Mouse (Mus musculus) right cerebral cortex, postnatal 10 days (tissue): ENCODE measurements around the gene Sgf29.
A peak's percentile ranks its signal among the peaks of the same experiment; 100 is the strongest.

ENCODE experiments used
- DNase-seq, 2 experiments: peaks; one replicate each; pipeline ENCODE4 v3.0.0; 2021; ENCODE audit warnings: low spot score in 2 of 2

Gene Sgf29

DNA sequence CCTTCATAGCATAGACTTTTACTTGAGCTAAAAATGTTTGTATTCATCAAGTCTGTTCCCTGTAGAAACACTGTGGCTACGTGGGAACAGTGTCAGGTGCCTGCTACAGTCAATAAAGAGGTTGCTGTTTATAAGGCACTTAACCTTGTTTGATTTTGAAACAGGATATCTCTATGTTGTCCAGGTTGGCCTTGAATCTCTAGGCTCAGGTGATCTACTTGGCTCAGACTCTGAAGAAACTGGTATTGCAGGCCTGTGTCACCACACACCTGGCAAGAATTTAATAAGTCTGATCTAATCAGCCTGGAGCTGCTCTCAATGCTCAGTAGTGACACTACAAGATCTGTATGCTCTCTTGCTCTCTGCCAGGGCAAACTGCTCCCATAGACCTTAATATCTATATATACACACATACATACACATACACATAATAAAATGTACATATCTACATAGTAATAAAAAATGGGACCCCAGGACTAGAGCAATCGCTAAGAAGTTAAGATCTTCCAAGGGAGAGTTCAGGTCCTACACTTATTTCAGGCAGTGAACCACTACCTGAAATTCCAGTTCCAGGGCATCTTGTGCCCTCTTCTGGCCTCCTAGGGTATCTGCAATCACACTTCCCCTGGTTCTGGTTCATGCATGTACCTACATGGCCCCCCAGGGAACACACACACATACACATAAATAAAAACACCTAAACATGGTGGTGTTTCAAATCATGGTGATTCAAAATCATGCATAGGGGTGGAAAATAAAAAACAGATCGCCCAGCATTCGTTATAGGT is 12.2 kb upstream of the Sgf29 start:
- DNase-seq = peak in 1 of 2 experiments; percentile 58

DNA sequence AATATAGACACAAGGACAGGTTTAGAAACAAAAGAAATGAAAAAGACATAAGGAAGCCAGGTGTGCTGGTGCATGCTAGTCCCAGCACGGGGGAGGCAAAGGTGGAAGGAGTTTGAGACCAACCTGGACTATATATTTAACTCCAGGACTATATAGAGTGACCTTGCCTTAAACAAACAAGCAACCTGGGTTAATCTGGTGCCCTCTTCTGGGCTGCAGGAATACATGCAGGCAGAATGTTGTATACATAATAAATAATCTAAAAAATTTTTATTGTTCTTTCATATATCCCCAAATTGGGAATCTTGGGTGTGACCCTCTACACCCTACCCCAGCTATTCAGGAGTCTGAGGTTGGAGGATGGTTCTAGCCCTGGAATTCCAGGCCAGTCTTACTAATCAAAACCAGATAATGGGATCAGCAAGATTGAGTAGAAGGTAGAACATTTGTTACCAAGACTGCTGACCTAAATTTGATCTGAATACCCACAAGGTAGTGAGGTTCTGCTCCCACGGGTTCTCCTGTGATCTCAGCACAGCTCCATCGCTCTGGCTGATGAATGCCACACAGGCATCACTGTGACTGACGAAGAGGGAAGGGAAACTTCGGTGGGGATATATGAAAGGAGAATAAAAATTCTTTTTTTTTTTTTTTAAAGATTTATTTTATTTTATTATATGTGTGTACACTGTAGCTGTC is 6.4 kb upstream of the Sgf29 start:
- DNase-seq = no peak

DNA sequence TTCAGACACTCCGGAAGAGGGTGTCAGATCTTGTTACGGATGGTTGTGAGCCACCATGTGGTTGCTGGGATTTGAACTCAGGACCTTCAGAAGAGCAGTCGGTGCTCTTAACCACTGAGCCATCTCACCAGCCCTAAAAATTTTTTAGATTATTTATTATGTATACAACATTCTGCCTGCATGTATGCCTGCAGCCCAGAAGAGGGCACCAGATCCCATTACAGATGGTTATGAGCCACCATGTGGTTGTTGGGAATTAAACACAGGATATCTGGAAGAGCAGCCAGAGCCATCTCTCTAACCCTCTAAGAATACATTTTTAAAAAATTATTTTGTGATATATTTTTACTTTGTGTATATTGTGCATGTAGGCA is 5.9 kb upstream of the Sgf29 start:
- peak in 1 of 2 experiments; percentile 37 for DNase-seq

DNA sequence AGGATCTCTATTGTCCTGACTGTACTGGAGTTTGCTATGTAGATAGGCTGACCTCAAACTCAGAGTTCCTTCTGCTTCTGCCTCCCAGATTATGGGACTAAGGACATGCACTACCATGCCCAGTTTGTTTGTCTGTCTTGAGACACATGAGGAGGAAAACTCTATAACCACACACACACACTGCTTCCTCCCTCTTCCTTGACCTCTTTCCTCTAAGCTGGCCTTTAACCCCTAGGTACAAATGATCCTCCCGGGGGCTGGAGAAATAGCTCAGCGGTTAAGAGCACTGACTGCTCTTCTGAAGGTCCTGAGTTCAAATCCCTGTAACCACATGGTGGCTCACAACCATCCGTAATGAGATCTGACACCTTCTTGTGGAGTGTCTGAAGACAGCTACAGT is 4.8 kb upstream of the Sgf29 start:
- DNase-seq = no peak

DNA sequence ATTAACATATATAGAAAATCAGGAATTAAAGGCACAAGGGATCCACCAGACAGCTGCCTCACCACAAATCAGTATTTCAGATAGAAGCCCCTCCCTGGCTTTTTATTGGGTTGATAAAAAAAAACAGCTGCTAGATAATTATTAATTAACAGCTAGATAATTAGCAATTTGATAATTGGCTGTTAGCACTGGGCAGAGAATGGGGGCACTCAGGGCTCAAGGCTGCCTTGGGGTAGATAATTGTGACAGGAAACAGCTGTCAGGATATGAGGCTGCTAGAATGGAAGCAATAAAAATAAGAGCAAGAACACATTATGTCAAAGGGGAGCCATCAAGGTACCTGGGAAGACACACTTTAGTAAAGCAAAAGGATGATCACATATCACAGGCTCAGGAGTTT is 4.2 kb upstream of the Sgf29 start:
- DNase-seq = no peak

DNA sequence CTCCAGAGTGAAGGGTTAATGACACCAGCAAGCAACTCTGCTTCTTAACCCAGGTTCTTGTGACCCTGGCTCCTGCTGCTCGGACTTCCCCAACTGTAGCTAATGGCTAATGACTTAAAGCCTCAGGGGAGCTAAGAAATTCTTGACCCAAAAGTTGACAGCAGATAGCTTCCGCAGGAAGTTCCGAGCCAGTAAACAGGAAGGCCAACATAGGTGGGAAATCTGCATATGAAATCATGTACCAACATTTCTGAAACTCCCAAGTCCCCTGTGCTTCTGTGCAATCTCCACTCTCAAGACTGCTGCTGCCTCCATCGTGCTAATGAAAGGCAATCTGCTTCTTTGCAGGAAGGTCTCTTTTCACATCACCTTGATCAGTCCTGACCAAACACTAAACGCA is 3.4 kb upstream of the Sgf29 start:
- DNase-seq = no peak

DNA sequence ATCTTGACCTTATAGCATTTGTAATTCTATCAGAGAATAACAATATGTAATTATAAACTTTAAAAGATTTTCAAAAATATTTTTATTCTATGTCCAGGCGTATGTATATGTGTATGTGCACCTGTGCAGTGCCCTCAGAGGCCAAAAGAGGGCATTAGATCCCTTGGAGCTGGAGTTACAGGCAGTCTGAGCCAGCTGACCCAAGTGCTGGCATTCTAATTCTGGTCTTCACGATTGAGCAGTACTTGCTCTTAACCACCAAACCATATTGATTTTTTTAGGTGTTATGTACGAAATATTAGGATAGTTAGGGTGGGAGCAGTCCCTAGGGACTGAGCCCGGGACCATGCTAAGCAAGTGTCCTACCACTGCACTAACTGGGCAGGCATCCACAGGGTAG is 623 bp upstream of the Sgf29 start:
- DNase-seq = peak in 1 of 2 experiments; percentile 30

DNA sequence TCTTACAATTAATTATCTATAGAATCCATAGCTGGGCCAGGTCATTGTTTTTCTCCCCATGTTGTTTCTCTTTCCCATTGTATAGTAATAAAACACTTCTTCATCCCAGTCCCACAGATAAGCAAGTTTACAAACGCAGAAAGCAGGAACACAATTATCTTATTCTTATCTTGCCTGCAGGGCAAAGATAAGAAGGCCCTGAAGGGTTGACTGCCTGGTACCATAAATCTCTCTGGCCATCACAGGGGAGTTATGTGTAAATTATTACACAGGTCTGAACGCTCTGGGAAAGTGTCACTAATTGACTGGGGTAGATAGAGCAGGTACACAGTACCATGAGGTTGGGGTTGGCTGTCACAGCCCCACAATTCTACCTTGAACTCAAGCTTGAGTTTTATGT is 1.7 kb downstream of the Sgf29 start:
- no peak for DNase-seq

DNA sequence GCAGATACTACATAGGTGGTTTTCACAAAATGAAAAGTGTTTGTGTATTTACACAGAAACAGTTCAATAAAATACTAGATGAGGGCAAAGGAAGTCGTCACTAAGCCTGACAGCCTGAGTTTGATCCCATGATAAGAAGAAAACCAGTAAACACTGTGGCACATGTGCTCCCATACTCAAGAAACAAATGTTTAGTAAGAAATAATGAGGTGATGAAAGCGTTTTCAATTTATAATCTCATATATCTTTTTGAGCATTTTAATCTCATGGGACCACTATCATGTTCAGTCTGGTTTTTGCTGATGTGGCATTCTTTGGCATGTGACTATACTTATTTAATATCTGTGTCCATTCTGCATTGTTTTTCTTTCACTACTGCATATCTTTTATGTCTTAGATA is 4.9 kb downstream of the Sgf29 start:
- no peak for DNase-seq

DNA sequence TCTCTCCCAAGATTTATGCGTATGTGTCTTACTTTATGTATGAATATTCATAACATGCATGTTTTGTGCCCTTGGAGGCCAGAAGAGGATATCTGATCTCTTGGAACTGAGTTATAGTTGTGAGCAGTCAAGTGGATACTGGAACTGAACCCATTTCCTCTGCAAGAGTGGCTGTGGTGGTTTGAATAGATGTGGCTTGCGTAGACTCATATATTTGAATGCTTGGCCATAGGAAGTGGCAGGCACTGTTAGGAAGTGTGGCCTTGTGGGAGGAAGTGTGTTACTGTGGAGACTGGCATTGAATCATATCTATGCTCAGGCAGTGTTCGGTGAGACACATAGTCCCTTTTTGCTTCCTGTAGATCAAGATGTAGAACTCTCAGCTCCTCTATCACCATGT is 6.6 kb downstream of the Sgf29 start:
- no peak for DNase-seq

DNA sequence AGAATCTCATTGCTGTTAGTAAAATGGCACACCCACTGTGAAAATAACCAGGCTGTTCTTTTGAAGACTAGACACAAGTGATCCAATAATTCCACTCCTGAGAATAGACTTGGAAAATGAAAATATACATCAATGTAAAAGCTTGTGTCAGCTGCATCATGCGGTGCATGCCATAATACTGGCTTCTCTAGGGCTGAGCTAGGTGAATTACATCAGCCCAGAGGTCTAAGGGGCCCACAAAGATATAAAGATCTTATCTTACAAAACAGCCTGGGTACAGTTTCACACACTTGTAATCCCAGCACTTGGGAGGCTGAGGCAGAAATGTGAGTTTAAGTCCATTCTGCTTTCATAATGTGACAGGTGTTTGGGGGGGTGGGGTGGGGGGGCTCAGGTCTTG is 8.4 kb downstream of the Sgf29 start:
- no peak for DNase-seq

DNA sequence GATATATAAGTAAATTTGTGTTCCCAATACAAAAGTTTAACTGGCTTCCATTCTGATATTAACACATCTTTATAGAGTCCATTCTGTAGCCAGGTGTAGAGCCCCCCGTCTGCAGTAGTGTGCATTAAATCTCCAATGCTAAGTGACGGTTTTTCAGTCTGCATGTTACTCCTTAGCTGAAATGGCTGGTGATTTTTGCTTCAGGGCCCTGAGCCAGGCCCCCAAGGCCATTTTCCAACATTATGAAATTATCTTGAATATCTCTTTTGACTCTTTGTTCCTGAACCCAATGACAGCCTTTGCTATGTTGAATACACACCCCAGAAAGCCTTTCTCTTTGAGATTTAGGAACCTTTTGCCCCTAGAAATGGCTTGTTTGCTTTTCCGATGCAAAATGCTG is 10.7 kb downstream of the Sgf29 start:
- no peak for DNase-seq

DNA sequence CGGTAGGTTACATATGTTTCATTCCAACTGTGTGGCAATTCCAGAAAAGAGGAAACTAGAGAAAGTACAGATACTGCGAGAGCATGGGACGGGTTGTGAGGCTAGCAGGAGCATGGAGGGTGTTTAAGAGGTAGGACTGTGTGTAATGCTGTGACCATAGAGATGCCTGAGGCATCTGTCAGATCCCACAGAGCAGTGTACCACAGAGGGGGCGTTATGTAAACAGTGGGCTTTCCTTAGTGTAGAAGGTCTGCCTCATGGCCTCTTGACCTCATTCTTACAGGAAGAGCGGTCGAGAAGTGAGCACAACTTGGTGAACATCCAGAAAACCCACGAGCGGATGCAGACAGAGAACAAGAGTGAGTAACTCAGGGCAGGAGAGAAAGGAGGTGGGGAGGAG is 14.5 kb downstream of the Sgf29 start:
- no peak for DNase-seq

DNA sequence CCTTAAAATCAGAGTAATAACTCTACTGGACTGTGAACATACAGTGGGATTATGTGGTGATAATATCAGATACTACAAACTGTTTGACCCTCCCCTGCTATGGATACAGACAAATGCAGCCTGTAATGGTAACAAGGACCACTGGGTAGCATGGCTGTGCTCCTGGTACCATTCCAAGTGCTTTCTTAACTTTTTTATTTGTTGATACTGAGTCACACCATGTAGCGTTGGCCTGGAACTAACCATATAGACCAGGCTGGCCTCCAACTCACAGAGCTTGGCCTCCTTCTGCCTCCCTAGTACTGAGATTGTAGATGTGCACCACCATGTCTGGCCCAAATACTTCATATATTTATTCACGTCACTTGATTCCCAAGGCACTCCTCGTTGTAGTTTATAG is 16.2 kb downstream of the Sgf29 start:
- DNase-seq = no peak

DNA sequence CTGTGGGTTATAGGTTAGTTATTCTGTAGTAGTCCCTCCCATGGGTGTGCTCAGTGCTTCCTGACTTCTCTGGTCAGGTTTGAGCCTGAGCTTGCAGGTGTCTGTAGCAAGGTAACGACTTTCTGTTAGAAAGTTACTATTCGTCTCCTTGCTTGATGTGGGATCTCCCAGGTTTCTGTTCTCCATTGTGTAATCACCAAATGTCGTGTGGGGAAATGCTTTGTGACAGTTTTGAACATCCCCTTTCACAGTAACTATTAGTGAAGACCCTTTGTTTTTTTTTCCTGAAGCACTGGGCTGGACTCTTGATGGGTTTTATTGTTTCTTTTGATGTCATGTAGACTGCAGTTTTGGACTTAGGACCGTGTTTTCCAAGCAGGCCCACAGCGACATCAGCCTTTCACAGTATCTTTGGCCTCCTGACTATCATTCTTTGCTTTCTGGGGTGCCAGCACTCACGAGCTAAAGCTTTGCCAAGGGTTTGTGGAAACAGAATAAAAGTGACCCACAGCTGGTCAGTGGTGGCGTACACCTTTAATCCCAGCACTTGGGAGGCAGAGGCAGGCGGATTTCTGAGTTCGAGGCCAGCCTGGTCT is 18.5 kb downstream of the Sgf29 start:
- DNase-seq = no peak

DNA sequence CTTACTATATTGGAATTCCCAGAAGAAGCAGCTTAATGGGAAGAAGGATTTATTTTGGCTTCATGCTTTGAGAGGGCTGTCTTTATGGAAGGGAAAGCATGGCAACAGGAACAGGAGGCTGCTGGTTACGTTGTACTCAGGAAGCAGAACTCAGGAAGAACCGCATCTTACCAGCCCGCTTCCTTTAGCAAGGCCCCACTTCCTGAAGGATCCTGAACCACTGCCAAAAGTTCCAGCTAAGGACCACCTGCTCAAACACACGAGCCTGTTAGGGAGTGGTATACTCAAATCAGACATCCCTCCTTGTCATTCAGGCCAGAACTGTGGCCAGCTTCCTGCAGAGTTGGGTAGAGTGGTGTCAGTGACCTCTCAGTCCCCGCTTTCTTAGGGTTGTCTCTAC is 19.3 kb downstream of the Sgf29 start:
- no peak for DNase-seq

DNA sequence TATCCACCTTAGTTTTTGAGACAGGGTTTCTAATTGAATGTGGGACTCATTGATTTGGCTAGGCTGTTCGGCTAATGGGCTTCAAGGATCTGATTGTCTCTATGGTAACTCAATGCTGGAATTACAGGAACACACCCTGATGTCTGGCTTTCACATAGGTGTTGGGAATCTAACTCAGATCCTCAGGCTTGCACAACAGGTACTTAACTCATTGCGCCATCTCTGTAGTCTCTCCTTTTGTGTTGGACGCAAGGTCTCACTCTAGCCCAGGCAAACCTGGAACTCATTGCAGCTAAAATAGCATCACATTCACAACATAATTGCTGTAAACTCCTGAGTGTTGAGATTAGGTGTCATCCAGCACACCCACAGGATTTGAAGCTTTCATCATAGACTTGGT is 21.0 kb downstream of the Sgf29 start:
- DNase-seq = no peak

DNA sequence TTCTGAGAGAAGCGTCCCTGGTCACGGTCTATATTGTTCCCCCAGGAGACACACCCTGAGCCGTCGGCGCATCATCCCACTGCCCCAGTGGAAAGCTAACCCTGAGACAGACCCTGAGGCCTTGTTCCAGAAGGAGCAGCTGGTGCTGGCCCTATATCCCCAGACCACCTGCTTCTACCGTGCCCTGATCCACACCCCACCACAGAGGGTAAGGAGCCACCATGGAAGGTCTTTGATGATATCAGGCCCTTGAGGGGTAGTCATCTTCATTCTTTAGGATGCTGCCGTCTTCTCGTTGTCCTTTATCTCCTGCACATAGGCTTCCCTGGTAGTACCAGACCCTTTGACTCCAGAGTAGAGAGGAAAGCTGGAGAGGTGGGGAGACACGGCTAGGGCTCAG is 23.0 kb downstream of the Sgf29 start:
- no peak for DNase-seq

DNA sequence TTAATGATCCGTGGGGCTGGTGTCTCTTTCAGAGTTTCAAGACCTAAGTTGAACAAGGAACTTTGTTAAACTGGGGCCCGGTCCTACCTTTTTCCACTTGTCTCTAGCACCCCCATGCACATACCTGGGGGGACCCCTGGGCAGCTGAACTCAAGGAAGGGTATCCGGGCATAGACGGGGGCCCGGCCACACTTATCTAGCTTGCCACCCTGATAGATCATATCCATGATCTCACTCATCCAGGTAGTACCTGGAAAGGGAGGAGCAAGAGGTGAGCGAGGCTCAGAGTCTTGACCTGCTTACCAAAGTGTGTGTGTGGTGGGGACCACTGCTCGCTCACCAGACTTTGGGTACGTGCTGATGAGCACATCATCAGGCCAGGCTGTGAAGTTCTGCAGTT is 26.0 kb downstream of the Sgf29 start:
- DNase-seq = no peak

DNA sequence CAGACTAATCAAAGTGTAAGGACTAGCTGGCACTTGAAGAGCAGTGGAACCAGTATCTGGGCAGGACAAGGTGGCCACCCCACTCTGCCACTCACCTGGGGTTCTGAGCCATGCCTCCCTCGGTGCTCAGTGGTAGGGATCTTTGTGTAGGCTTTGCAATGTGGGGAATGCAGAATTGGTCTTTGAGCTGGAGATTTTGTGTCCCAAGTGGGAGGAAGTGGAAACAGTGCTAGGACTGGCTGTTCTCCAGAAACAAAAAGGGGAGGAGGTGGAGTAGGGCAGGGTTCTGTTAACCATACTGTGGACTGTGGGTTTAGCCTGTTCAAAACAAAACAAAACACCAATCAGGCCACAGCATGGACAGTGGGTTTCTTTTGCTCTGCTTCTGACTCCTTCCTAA is 27.1 kb downstream of the Sgf29 start, which contains the start of gene Sult1a1:
Gene Sult1a1 (minus strand): TSS at position 226 of the 400 bp plus-strand sequence.
- no peak for DNase-seq

DNA sequence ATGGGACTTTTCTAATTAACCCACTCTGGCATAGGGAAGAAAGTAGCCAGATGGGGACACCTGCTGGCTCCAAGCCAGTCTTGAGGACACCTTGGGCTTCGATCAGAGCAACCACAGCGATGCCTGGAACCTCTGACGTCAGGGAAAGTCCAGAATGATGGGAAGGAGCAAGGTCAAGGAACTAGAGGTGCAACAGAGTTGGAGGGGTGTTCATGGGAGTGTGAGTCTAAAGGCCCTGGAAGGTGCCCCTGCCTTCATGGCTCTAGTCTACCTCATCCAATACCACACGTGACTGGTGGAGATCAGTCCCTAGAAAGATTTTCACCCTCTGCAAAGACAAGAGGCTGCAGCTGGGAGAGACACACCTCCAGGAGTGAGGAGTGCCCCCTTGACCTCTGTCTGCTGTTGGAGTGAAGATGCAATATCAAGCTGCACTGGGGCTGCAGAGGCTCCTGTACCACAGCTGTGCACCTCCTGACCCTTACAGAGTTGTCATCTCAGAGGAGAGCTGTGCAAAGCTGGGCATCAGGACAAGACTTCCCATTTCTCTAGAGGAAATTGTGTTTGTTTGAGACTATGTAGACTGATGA is 27.6 kb downstream of the Sgf29 start:
- no peak for DNase-seq

DNA sequence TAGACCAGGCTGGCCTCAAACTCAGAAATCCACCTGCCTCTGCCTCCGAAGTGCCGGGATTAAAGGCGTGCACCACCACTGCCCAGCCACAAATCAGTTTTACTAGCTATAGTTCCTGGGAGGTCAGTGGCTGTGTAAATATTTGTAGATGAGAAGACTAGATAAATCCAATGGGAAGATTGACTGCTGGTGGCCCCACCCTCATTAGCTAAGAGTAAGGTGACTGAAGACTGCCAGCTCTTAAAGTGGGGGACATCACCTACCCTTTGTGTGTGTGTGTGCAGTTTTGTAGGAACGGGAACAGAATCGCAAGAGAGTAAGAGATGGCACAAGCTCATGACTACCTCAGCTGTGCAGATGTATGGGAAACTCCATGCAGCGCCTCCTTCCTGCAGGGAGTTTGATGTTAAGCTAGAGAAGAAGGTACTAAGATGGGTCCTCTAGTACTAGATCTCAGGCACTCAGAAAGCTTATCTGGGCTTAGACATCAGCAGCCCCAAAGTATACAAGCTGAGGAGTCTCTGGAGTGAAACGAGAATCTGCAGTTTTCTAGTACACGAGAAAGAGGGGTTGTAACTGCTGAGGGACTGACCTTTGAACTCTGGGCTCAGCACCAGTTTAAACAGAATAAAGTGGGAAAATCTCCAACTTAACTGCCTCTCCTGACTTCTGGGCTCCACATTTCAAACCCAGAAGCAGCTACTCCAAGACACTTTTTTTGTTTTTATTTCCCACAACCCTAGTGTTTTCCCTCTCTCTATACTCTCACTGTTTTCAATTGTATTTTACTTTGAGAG is 29.6 kb downstream of the Sgf29 start:
- no peak for DNase-seq
